ENCODE assay signal across 8 mouse cellular contexts in genomic region chr3:35574402-35574801, GRCm38 (mm10).
DNase-seq lines count a peak whose midpoint lies in the region; ATAC-seq and TF ChIP-seq lines count a peak whose summit lies in the region.
"Had no signal": no experiment of that assay in that cellular context is flagged by ENCODE, and none has a peak within 500 bp of the region (broad histone marks: within the 10 kb centered on the region; RNA-seq: fewer than 3 reads in every experiment).

No protein-coding gene starts in this region.

- TF ChIP-seq CTCF in liver, postnatal 0 days (IDR thresholded peaks at IDR 0.05; ENCODE audit: low read depth): peak; percentile 28
- peak; percentile 96 for TF ChIP-seq CTCF in brain, embryonic 14.5 days (IDR thresholded peaks at IDR 0.05; ENCODE audit: borderline replicate concordance, extremely low read depth, insufficient read depth, insufficient read length)

- H3K9ac ChIP-seq in liver, postnatal 0 days (replicated peaks): no peak overlapping the region
- H3K9ac ChIP-seq in liver, embryonic 12.5 days: no peak overlapping the region
- no peak overlapping the region for H3K9ac ChIP-seq in forebrain, embryonic 12.5 days
- no peak overlapping the region for H3K9ac ChIP-seq in neural tube, embryonic 11.5 days (ENCODE audit: low read length)

- WGBS in liver, postnatal 0 days (ENCODE audit: insufficient replicate concordance): 30% methylated on average over 10 of the region's 10 CpGs
- WGBS in liver, embryonic 12.5 days (ENCODE audit: insufficient replicate concordance): 28% methylated on average over 10 of the region's 10 CpGs
- 15% methylated on average over 10 of the region's 10 CpGs for WGBS in forebrain, embryonic 12.5 days
- 15% methylated on average over 10 of the region's 10 CpGs for WGBS in neural tube, embryonic 11.5 days

- TF ChIP-seq POLR2A in brain, embryonic 14.5 days (IDR thresholded peaks at IDR 0.05; ENCODE audit: borderline replicate concordance, extremely low read depth, insufficient read depth, insufficient read length, poor library complexity, severe bottlenecking): no peak

- TF ChIP-seq EP300 in liver, postnatal 0 days (IDR thresholded peaks at IDR 0.05; ENCODE audit: low read depth): no peak

- DNase-seq in liver, postnatal 0 days: no peak
- DNase-seq in brain, embryonic 14.5 days (ENCODE audit: low read depth): peak; percentile 86
- DNase-seq in layer of hippocampus, adult 9-11 months: peak; percentile 13
- peak; percentile 64 for DNase-seq in neural tube, embryonic 11.5 days (ENCODE audit: low spot score)

- H3K4me3 ChIP-seq in liver, postnatal 0 days (ENCODE audit: low read depth, low read length): no peak overlapping the region
- H3K4me3 ChIP-seq in liver, embryonic 12.5 days: no peak overlapping the region
- no peak overlapping the region for H3K4me3 ChIP-seq in forebrain, embryonic 12.5 days (replicated peaks)
- H3K4me3 ChIP-seq in neural tube, embryonic 11.5 days (ENCODE audit: low read depth, low read length): no peak overlapping the region
- H3K4me3 ChIP-seq: myocyte had no signal

- H3K27me3 ChIP-seq in liver, postnatal 0 days (ENCODE audit: insufficient read depth, low read length): no peaks in the 10 kb centered on the region
- H3K27me3 ChIP-seq in liver, embryonic 12.5 days (replicated peaks): no peaks in the 10 kb centered on the region
- no peaks in the 10 kb centered on the region for H3K27me3 ChIP-seq in forebrain, embryonic 12.5 days
- H3K27me3 ChIP-seq in neural tube, embryonic 11.5 days (ENCODE audit: control insufficient read depth, insufficient read depth, low read length): no peaks in the 10 kb centered on the region

- no peak overlapping the region for H3K27ac ChIP-seq in liver, postnatal 0 days (ENCODE audit: low read depth)
- no peak overlapping the region for H3K27ac ChIP-seq in liver, embryonic 12.5 days
- H3K27ac ChIP-seq in forebrain, embryonic 12.5 days: no peak overlapping the region
- no peak overlapping the region for H3K27ac ChIP-seq in neural tube, embryonic 11.5 days (ENCODE audit: low read depth, low read length)

- no peaks in the 10 kb centered on the region for H3K9me3 ChIP-seq in liver, postnatal 0 days (ENCODE audit: low read length)
- H3K9me3 ChIP-seq in liver, embryonic 12.5 days (replicated peaks): no peaks in the 10 kb centered on the region
- H3K9me3 ChIP-seq in forebrain, embryonic 12.5 days: no peaks in the 10 kb centered on the region
- no peaks in the 10 kb centered on the region for H3K9me3 ChIP-seq in neural tube, embryonic 11.5 days (ENCODE audit: control insufficient read depth, low read length)

- ATAC-seq in liver, postnatal 0 days: no peak
- no peak for ATAC-seq in liver, embryonic 12.5 days
- ATAC-seq in forebrain, embryonic 12.5 days (ENCODE audit: low FRiP score): peak; percentile 60
- ATAC-seq in neural tube, embryonic 11.5 days (ENCODE audit: insufficient read depth, low FRiP score, low TSS enrichment): no peak
- no peak for ATAC-seq in megakaryocyte-erythroid progenitor cell, adult 5-6 weeks (replicated peaks; ENCODE audit: low FRiP score, low TSS enrichment, poor library complexity, severe bottlenecking)

- H3K4me1 ChIP-seq in liver, postnatal 0 days (ENCODE audit: insufficient read depth): no peaks in the 10 kb centered on the region
- H3K4me1 ChIP-seq in liver, embryonic 12.5 days: no peaks in the 10 kb centered on the region
- H3K4me1 ChIP-seq in forebrain, embryonic 12.5 days: no peaks in the 10 kb centered on the region
- H3K4me1 ChIP-seq in neural tube, embryonic 11.5 days (ENCODE audit: control insufficient read depth, insufficient read depth, low read length): no peaks in the 10 kb centered on the region

- H3K36me3 ChIP-seq in liver, postnatal 0 days (replicated peaks; ENCODE audit: insufficient read depth, low read length): no peaks in the 10 kb centered on the region
- H3K36me3 ChIP-seq in liver, embryonic 12.5 days: no peaks in the 10 kb centered on the region
- H3K36me3 ChIP-seq in forebrain, embryonic 12.5 days (replicated peaks): no peaks in the 10 kb centered on the region
- no peaks in the 10 kb centered on the region for H3K36me3 ChIP-seq in neural tube, embryonic 11.5 days (ENCODE audit: control insufficient read depth, insufficient read depth, low read length)

- H3K4me2 ChIP-seq in liver, postnatal 0 days (ENCODE audit: low read depth, low read length): no peak overlapping the region
- H3K4me2 ChIP-seq in liver, embryonic 12.5 days: no peak overlapping the region
- H3K4me2 ChIP-seq in forebrain, embryonic 12.5 days: no peak overlapping the region
- no peak overlapping the region for H3K4me2 ChIP-seq in neural tube, embryonic 11.5 days (ENCODE audit: low read depth)
